Mouse (Mus musculus) olfactory bulb, adult 2 months (tissue): ENCODE data around the gene Ggcx.

Source experiments
- CTCF ChIP-seq: fragments of 200-500 bp; IDR thresholded peaks from 2 replicates; pipeline ENCODE4 v1.5.1; 2012; ENCODE audit warnings: low read depth, mild to moderate bottlenecking, low read length, moderate library complexity; ENCODE audit not compliant: insufficient read depth
- POLR2A ChIP-seq: fragments of 200-500 bp; IDR thresholded peaks from 2 replicates; pipeline ENCODE4 v1.6.1; 2012; ENCODE audit warnings: mild to moderate bottlenecking, low read depth, low read length, moderate library complexity; ENCODE audit not compliant: insufficient read depth

DNA sequence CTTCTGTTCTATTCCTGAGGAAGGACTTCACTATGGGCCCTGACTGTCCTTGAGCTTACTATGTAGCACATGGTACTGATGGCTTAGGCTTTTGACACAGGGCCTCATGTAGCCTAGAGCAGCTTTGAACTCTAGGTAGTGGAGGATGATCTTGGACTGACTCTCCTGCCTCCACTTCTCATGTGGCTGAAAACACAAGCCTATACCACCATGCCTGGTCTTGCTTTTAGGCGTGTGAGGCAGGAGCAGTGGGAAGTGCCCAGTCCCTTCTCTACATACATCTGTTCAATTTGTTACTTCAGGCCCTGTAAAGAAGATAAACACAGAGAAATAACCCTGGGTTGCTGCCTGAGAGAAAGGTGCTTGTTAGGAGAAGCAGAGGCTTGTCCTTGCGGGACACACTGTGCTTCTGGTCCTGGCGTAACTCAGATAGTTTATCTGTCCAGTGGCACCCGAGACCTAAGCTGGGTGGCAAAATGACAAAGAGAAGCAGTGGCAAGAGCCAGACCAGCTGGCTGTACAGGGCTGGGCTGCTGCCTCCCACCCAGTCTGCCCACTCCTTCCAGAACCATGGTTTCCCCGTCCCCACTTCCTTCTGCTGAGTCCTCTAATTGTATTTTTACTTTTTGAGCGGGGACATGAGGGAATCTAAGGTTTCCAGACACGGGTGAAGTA lies 40.1 kb downstream of the Ggcx start:
- TF ChIP-seq POLR2A (no peak), CTCF (no peak)
